Mouse (Mus musculus): Measurements from ENCODE around the gene Pgc.

Pgc gene

GRCm38 (mm10) chr17:47726566-47726965 lies at the start of gene Pgc:
TSS of gene Pgc (plus strand) at chr17:47726842.
- in situ Hi-C loops (cut with MboI) = no loop called here

DNA sequence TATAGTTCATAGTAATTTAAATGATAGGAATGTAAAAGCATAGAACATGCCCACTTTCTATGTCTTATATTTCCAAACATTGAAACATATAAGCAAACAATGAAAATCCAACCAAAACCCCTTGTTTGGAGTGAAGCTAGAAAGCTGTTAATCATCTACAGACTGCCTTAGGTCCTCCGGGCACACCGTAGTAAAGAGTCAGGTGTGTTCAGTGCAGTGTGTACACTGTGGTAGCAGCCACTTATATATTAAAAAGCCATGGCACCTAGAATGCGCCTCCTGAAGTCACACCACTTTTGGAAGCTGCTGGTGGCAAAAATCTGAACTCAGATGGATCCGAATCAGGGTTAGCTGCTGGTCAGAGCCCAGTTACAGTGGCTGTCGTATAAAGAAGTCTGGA lies 48.4 kb upstream of the Pgc start:
- in situ Hi-C loops (cut with MboI) = no loop called here

DNA sequence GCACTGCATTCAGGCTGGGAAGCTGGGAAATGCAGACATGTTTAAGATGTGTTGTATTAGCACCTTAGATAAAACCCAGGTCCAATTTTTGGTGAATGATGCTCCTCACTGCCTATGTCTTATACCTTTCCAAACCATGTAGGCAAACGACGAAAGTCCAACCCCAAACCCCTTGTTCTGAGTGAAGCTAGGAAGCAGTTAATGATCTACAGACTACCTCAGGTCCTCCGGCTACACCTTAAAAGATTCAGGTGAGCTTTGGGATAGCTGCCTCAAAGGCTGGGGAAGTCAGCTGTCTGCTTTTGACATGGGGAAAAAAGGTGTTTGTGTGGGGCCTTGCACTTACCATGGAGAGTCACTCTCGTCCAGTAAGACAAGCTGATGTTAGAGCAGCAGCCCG lies 47.9 kb upstream of the Pgc start:
- in situ Hi-C loops (cut with MboI) = no loop called here

GRCm38 (mm10) chr17:47682836-47683235 lies 43.8 kb upstream of the Pgc start:
- in situ Hi-C loops (cut with MboI) = no loop called here

DNA sequence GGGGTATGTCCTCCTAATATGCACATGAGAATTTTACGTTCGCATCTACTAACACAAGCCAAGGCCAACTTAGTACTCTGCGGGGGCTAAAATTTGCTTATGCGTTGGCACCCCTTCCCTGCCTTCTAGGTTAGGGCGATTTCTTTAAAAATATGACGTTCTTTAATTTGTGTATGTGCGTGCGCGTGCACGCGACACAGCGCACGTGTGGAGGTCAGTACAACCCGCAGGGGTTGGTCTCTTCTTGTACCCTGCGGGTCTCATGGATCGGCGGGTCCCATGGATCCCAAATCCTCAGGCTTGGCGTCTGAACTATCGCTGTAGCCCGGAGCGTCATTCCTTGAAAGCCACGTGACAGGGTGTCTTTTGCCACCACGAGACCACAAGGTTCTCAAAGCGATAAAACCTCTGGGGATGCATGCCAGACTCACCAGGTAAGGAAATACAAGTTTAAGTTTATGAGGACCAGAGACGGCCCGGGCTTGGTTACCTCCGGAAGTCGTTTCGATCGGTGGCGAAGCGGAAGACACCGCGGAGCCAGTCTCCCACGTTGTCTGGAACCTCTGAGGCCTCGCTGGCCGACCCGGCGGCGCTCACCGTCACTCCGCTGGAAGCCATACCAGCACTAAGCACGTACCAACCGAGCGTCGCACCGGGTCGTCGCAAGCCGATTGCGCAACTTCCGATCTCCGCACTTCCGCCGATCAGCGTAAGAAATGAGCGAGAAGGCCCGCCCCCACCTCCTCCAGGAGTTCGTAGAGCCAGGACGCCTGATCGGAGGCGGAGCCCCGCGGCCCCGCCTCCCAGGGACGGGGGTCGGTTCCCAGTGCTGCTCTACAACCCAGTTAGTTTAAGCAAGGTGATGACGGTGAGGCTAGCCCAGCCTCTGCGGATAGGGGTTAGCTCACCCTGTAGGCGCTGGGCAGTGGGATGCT lies 39.0 kb upstream of the Pgc start:
- in situ Hi-C loops (cut with MboI) = loop anchor here (5.0 kb wide), 1 partner anchor 75 kb away; the partner anchor contains the start of genes Bysl, Gm20517 and Med20

GRCm38 (mm10) chr17:47688344-47688607 lies 38.4 kb upstream of the Pgc start, which contains the start of gene Tomm6:
TSS of gene Tomm6 (minus strand) at chr17:47688386.
- in situ Hi-C loops (cut with MboI) = loop anchor here (5.0 kb wide), 1 partner anchor 76 kb away; the partner anchor contains the start of genes Bysl, Gm20517 and Med20

DNA sequence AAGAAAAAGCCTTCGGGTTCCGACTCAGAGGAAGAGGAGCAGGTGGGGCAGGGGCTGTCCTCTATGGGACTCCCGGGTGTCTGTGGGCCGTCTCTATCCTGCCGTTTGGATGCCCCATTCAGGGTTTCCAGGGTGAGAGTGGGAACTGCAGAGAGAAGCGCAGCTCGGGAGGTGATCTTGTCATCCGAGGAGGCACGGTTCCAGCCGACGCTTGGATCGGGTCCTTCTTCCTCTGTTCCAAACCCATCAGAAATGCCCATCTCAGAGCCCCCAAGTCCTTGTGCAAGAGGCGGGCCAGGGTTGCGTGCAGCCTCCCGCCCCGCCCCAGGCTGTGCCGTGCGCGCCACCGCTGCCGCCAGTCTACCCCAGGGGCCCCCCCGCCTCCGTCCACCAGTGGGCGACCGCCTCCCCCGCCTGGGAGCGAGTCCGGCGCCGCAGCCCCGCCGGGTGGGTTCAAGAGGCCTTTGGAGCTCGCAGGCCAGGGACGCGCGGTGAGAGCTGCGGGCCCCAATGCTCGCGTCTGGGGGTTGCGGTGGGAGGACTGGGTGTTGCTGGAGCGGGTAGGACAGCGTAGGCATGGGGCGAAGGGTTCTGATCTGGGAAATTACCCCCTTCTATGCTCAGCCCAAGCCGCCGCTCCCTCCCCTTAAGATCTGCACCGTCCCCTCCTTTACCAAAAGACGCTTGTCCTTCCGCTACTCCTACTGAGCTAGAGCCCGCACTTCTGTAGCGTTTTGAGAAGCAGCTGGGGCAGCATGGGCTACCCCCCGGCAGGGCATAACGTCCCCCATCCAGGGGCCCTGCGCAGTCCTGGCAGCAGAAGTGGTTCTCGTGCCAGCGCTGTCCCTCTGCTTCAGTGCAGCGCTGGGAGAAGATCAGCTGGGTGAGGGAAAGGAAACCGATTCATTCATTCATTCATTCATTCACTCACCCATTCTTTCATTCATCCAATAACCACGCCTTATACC lies 37.8 kb upstream of the Pgc start, which contains the start of gene Frs3:
Frs3 (plus strand) TSS at position 423 of the 968 bp plus-strand sequence.
- in situ Hi-C loops (cut with MboI) = loop anchor here (5.0 kb wide), 1 partner anchor 77 kb away; the partner anchor contains the start of genes Bysl, Gm20517 and Med20

DNA sequence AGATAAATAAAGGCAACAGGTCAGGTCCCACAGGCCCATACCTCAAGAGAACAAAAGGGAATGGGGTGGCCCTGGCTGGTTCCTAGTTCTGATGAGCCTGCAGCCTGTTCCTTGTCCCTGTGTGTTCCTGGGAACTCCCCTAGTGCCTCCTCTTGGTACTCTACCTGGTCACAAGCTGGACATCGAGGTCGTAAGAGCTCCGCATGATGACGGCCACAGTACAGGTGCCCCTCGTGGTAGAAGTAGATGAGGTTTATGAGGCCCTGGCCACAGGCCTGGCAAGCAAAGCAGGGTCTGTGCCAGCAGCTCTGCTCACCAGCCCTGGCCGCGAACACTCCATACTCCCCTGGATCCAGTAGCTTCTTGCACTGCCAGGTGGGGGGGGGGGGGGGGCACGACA lies 36.7 kb upstream of the Pgc start:
- in situ Hi-C loops (cut with MboI) = loop anchor here (5.0 kb wide), 1 partner anchor 78 kb away; the partner anchor contains the start of genes Bysl, Gm20517 and Med20

GRCm38 (mm10) chr17:47691650-47692049 lies 35.0 kb upstream of the Pgc start:
- in situ Hi-C loops (cut with MboI) = no loop called here

GRCm38 (mm10) chr17:47693671-47694441 lies 32.8 kb upstream of the Pgc start:
- in situ Hi-C loops (cut with MboI) = no loop called here

DNA sequence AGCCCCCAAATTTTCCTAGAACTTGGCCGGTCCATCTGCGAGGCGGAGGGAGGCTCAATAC lies 32.4 kb upstream of the Pgc start, which contains the start of gene Gm21981:
Gm21981 (minus strand) TSS at position 14 of the 61 bp plus-strand sequence.
- in situ Hi-C loops (cut with MboI) = no loop called here

DNA sequence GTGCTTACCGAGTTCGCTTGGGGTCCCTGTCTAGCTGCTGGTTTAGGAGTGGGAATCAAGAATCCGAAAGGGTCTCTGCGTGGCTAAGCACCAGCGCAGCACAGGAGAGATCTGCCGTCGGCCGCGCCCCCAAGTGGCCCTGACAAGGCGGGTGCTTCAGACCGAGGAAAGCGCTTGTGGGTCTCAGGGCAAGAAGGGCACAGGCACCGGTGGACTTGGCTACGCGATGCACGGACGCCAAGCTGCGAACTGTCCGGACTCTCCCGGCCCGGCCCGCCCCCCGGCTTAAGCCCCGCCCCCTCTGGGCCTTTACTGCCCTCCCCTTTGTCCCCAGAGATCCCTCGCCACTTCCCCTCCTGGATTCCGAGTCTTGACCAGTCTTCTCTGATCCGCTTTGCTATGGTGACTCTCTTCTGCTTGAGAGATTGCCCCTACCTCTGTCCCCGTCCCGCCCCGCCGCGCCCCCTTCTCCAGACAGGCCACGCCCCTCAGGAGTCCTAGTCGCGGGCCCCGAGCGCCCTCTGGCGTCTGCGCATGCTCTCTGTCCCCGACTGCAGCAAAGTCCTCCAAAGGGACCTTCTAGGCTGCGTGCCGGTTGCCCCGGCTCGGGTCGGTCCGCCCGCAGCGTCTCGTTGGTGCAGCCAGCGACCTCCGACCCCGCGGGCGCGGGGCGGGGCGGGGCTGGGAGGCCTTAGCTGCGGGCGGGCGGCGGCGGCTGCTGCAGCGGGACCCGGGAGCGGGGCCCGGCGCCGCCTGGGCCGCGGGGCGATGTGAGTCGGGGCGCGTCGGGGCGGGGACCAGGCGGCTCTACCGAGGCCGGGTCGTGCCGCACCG lies 31.9 kb upstream of the Pgc start, which contains the start of gene Prickle4:
Prickle4 (minus strand) TSS at position 234 of the 834 bp plus-strand sequence.
- in situ Hi-C loops (cut with MboI) = no loop called here

- in situ Hi-C loops (cut with MboI) = no loop called here
Observed at GRCm38 (mm10) chr17:47695337-47695710, 31.3 kb upstream of the Pgc start.

DNA sequence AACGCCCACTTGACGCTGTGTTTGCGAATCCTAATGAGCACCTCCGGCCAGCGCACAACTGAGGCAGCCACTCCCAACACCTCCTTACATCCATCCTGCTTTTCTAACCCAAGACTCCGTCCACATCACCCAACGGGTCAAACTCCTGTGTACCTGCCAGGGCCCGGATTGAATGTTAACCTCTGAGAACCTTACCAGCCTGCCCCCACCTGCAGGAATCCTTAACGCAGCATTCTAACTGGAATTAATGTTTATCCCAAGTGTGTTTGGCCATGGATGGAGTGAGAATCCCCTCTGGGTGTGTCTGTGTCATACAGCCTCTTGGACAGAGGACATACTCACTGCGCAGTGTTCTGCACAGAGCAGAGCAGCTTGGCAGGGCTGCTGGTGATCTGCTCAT lies 28.5 kb upstream of the Pgc start:
- in situ Hi-C loops (cut with MboI) = no loop called here

- in situ Hi-C loops (cut with MboI) = no loop called here
Observed at GRCm38 (mm10) chr17:47699055-47699454, 27.6 kb upstream of the Pgc start.

- in situ Hi-C loops (cut with MboI) = no loop called here
Observed at GRCm38 (mm10) chr17:47701793-47702192, 24.8 kb upstream of the Pgc start.

DNA sequence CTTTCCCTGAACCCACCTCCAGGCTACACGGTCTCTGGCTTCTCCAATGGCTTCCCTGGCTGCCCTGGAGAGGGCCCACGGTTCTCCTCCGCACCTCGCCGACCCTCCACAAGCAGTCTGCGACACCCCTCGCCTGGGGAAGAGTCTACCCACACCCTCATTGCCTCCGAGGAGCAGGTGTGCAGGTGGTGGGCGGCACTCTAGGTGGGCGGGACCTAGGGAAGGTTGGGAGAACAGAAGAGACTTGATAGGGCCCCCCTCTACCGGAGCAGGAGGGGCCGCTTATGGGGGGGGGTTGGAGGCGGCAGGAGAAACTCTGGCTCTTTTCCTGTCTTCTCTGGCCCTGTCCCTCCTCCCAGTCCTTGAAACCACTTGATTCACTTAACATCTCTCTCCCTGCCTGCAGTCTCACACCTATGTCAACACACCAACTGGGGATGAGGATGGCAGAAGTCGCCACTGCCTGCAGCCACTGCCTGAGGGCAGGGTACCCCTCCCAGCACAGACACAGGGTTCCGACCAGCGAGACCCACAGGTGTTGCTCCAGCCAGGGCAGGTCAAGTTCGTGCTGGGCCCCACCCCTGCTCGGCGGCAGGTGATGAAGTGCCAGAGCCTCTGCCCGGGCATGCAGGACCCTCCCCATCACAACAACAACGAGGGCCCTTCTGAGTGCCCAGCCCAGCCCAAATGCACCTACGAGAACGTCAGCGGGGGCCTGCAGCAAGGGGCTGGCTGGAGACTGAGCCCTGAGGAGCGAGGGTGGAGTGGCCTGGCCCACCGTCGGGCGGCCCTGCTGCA lies 23.9 kb upstream of the Pgc start:
- in situ Hi-C loops (cut with MboI) = no loop called here

DNA sequence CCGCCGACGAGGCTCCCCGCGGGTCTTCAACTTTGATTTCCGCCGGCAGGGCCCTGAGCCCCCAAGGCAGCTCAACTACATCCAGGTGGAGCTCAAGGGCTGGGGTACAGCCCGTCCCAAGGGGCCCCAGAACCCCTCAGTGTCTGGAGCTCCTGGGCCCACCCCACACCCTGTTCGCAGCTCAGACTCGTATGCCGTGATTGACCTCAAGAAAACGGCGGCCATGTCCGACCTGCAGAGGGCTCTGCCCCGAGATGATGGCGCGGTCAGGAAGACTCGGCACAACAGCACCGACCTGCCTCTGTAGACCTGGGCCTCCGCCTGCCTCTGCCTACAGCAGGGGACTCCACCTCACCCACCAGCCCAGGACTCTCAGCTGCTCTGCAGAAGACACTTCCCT lies 23.1 kb upstream of the Pgc start:
- in situ Hi-C loops (cut with MboI) = no loop called here

DNA sequence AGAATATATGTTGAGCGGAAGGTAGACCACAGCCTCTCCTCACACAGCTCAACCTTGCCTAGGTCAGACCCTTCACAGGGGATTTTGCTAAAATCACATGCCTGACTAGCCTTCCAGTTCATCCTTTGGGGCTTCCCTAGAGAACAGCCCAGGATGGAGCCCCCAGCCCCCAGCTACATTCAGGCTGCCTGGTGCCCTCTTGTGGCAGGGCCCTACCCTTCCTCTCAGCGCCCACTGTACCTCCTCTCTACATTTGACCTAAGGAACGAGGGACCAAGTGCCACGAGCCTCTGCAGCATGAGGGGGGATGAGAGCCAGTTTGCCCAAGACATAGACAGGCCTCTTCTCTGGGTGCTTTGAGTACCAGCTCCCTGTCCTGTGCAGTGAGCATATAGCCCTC lies 21.9 kb upstream of the Pgc start:
- in situ Hi-C loops (cut with MboI) = no loop called here

GRCm38 (mm10) chr17:47706196-47706595 lies 20.4 kb upstream of the Pgc start:
- in situ Hi-C loops (cut with MboI) = no loop called here

Data from mature B cell (primary cell).